Mouse (Mus musculus) kidney, embryonic 15.5 days (tissue): Measurements from ENCODE around the gene Bex6. TPM values are rescaled to one million over a fixed set of nuclear protein-coding genes. Genes with fewer than 3 reads are reported as not detected.

Experiments
- ATAC-seq: fragments of 200-750 bp; cut with Nextera tagmentation; replicated peaks from 2 replicates; pipeline ENCODE4 v1.8.0; 2017; ENCODE audit warnings: moderate TSS enrichment; ENCODE audit not compliant: low FRiP score
- H3K27ac ChIP-seq: fragments of 300-500 bp; sonication (generic); 2 replicates; pipeline ENCODE4 v1.5.1; 2015; ENCODE audit warnings: mild to moderate bottlenecking, inconsistent platforms
- H3K27me3 ChIP-seq: fragments of 300-500 bp; sonication (generic); 2 replicates; pipeline ENCODE4 v1.6.1; 2015; ENCODE audit warnings: inconsistent platforms
- H3K36me3 ChIP-seq: fragments of 300-500 bp; sonication (generic); 2 replicates; pipeline ENCODE4 v1.6.1; 2015; ENCODE audit warnings: inconsistent platforms
- H3K4me1 ChIP-seq: fragments of 300-500 bp; sonication (generic); 2 replicates; pipeline ENCODE4 v1.6.1; 2015; ENCODE audit warnings: inconsistent platforms
- H3K4me2 ChIP-seq: fragments of 300-500 bp; sonication (generic); 2 replicates; pipeline ENCODE4 v1.6.1; 2015; ENCODE audit warnings: moderate library complexity, mild to moderate bottlenecking, inconsistent platforms
- H3K4me3 ChIP-seq: fragments of 300-500 bp; sonication (generic); replicated peaks from 2 replicates; pipeline ENCODE4 v1.5.1; 2015; ENCODE audit warnings: mild to moderate bottlenecking, inconsistent platforms
- H3K9ac ChIP-seq: fragments of 300-500 bp; sonication (generic); 2 replicates; pipeline ENCODE4 v1.6.1; 2015; ENCODE audit warnings: mild to moderate bottlenecking, inconsistent platforms
- H3K9me3 ChIP-seq: fragments of 300-500 bp; sonication (generic); replicated peaks from 2 replicates; pipeline ENCODE4 v1.6.1; 2016; ENCODE audit warnings: inconsistent platforms
- WGBS: fragments of 180-500 bp; shearing (Covaris S2); methylation state at CpG from one replicate; pipeline ENCODE4 v1.1.7; 2015; ENCODE audit warnings: mixed read lengths; 5-methylcytosine and 5-hydroxymethylcytosine counted together
- polyA plus RNA-seq: library from polyadenylated mRNA; unstranded; fragments of >200 nt; fragmentation: Nextera tagmentation; extraction: Ambion mirVana; gene quantifications from 2 replicates; pipeline ENCODE4 v1.2.1, GENCODE M21; 2015

Bex6 gene
- polyA plus RNA-seq, result not detected in 2 replicates

DNA sequence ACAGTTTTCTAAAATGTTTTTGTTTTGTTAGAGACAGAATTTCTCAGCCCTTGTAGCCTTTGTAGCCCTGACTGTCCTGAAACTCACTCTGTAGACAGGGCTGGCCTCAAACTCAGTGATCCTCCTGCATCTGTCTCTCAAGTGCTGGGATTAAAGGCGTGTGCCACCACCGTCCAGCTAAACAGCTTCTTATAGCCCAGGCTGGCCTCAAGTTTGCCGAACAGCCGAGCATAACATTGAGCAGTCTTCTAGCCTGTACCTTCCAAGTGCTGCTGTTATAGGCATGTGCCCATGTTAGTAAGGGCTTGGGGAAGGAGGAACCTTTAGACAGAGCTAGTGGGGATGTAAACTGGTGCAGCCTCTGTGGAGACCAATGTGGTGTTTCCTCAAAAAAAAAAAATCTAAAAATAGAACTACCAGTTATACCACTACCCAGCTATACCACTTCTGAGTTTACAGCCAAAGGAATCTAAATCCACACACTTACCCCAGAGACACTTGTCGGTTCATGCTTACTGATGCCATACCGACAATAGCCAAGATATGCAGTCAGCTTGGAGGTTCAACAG, at the start of gene Bex6:
Bex6 (plus strand) TSS at position 491 of the 569 bp plus-strand sequence.
- Histone ChIP-seq H3K9me3 (peaks cover 2% of the 10 kb centered on the region; the same call in 1 of the 2 replicates), H3K27me3 (no peaks in the 10 kb centered on the region), H3K36me3 (no peaks in the 10 kb centered on the region), H3K27ac (no peak within 1 kb of the TSS), H3K4me3 (no peak within 1 kb of the TSS), H3K4me1 (peaks cover 13% of the 10 kb centered on the region), H3K9ac (no peak within 1 kb of the TSS), H3K4me2 (no peak within 1 kb of the TSS)
- no peak for ATAC-seq
- WGBS, result 91% methylated on average over 6 of the region's 6 CpGs

DNA sequence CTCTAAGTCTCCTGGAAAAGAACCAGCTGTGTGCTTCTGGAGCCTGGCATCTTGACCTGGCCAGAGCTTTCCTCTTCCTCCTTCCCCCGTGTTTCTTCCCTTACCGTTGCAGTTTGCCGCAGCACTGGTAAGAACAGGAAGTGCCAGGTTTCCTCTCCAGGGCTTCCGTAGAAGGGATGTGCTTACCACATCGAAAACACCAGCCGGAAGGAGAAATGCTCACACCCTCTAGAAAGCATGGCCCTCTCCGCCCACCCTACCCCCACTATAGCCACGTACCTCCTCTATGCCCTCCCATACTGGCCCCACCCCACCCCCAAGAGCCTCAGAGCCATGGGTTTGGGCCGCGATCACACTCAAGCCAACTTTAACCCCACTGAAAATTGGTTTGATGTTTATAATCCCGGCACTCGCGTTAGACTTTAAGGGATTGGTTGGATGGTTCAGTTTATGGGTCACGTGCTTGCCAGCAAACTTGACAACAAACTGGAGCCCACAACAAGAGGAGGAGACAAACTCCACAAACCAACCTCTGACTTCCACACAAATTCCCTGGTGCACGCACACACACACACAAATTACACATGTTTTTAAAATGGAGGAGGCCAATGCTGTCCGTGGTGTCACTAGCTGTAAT, 49.3 kb upstream of the Bex6 start:
- Histone ChIP-seq H3K4me1 (no peaks in the 10 kb centered on the region), H3K4me2 (0 out of 2 replicates have a peak overlapping the region, but pooled peaks have one; percentile 20), H3K36me3 (no peaks in the 10 kb centered on the region), H3K4me3 (no peak overlapping the region), H3K9ac (no peak overlapping the region), H3K9me3 (no peaks in the 10 kb centered on the region), H3K27ac (peak overlapping the region; percentile 52), H3K27me3 (no peaks in the 10 kb centered on the region)
- WGBS, result 67% methylated on average over 16 of the region's 16 CpGs
- ATAC-seq, result 0 out of 2 replicates have a peak, but pooled peaks have one; percentile 25

DNA sequence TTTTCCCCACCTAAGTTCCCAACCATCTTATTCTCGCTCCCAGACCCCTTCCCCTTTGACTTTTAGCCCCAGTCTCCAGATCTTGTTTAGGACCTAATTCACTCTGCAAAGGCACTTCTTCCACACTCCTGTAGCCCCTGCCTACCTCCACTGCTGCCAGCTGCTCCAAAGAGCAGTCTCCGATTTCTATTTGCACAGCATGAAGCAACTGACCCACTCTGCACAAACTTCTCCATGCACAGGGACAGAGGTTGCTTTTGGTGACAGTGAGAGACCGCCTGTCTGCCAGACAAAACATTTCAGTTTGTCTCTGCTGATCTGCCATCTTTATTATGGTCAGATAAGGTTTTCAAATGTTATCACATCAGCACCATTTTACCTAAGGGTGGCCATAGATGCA, 46.5 kb upstream of the Bex6 start:
- H3K4me3 ChIP-seq, result no peak overlapping the region
- no peaks in the 10 kb centered on the region for H3K4me1 ChIP-seq
- no peaks in the 10 kb centered on the region for H3K9me3 ChIP-seq
- no peaks in the 10 kb centered on the region for H3K27me3 ChIP-seq
- no peak for ATAC-seq
- WGBS, result 73% methylated on average over 3 of the region's 3 CpGs
- H3K27ac ChIP-seq, result no peak overlapping the region
- H3K36me3 ChIP-seq, result no peaks in the 10 kb centered on the region
- H3K4me2 ChIP-seq, result no peak overlapping the region
- no peak overlapping the region for H3K9ac ChIP-seq

GRCm38 (mm10) chr16:32135842-32136357, 43.7 kb upstream of the Bex6 start:
- Histone ChIP-seq H3K27ac (no peak overlapping the region), H3K9ac (no peak overlapping the region), H3K27me3 (no peaks in the 10 kb centered on the region), H3K4me2 (no peak overlapping the region), H3K4me1 (no peaks in the 10 kb centered on the region), H3K4me3 (no peak overlapping the region), H3K9me3 (no peaks in the 10 kb centered on the region), H3K36me3 (no peaks in the 10 kb centered on the region)
- ATAC-seq, result no peak
- WGBS, result 85% methylated on average over 7 of the region's 7 CpGs

GRCm38 (mm10) chr16:32138954-32139353, 40.7 kb upstream of the Bex6 start:
- Histone ChIP-seq H3K4me2 (no peak overlapping the region), H3K36me3 (peaks cover 13% of the 10 kb centered on the region), H3K27ac (no peak overlapping the region), H3K27me3 (no peaks in the 10 kb centered on the region), H3K9me3 (peaks cover 6% of the 10 kb centered on the region; the same call in 1 of the 2 replicates), H3K4me1 (no peaks in the 10 kb centered on the region), H3K9ac (no peak overlapping the region), H3K4me3 (no peak overlapping the region)
- 68% methylated on average over 1 of the region's 1 CpGs for WGBS
- ATAC-seq, result no peak

DNA sequence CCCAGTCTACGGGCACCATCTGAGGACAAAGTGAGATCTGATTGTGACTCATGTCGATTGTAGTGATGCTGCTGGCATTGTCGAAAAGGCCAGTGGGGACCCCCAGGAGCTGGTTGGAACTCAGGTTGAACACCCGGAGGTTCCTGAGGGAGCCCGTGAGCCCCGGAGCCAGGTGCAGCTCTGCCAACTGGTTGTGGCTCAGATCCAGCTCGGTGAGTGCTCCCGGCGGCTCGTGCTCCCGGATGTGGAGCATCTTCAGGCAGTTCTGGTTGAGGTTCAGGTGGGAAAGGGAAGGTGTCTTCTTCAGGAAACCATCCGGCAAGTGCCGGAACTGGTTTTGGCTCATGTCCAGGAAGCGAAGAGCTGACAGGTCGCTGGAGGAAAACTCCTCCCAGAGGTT, 35.9 kb upstream of the Bex6 start:
- H3K27ac ChIP-seq, result no peak overlapping the region
- no peak overlapping the region for H3K4me2 ChIP-seq
- peaks cover 28% of the 10 kb centered on the region for H3K36me3 ChIP-seq
- 95% methylated on average over 15 of the region's 15 CpGs for WGBS
- ATAC-seq, result no peak
- no peak overlapping the region for H3K4me3 ChIP-seq
- H3K4me1 ChIP-seq, result no peaks in the 10 kb centered on the region
- no peaks in the 10 kb centered on the region for H3K27me3 ChIP-seq
- H3K9me3 ChIP-seq, result peaks cover 6% of the 10 kb centered on the region; the same call in 1 of the 2 replicates
- no peak overlapping the region for H3K9ac ChIP-seq

DNA sequence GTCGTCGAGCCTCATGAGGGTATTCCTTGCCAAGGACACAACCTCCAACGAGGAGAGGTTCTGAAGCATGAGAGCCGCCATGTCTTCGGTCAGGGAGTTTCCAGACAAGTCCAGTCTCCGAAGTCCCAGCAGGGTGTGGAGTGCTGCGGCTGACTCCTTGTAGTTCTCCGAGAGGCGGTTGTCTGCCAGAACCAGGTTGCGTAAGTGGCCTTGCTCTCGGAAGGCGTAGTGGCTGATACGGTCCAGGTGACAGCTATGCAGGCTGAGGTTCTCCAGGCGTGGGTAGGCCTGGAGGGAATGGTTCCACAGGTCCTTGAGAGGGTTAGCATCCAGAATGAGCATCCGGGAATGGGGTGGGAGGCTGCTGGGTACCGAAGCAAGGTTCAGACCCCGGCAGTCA, 35.0 kb upstream of the Bex6 start:
- H3K4me1 ChIP-seq, result no peaks in the 10 kb centered on the region
- H3K4me3 ChIP-seq, result no peak overlapping the region
- 93% methylated on average over 17 of the region's 17 CpGs for WGBS
- no peak overlapping the region for H3K27ac ChIP-seq
- peaks cover 6% of the 10 kb centered on the region; the same call in 1 of the 2 replicates for H3K9me3 ChIP-seq
- H3K36me3 ChIP-seq, result peaks cover 28% of the 10 kb centered on the region
- no peak overlapping the region for H3K9ac ChIP-seq
- no peaks in the 10 kb centered on the region for H3K27me3 ChIP-seq
- no peak for ATAC-seq
- no peak overlapping the region for H3K4me2 ChIP-seq

DNA sequence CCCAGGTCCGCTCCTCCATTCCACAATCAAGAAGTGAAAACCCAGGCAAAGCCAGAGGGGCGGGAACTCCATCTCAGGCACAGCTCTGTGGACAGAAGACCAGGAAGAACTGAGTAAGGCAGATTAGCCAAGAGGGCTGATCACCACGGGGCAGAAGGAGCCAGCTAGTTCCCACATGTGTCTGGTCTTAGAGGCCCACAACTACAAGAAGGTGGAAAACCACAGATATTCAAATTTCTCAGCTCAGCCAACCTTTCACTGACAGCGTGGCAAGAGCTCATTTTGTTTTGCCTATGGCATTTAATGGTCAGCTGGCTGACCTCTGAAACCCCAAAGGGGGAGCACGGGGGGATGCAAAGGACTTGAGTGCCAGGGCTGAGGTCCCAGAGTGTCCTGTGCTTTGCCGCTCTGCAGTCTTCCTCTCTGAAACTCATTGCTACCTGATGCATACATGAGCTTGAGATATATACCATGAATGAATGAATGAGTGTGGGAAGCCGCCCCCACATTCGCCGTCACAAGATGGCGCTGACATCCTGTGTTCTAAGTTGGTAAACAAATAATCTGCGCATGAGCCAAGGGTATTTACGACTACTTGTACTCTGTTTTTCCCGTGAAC, 31.9 kb upstream of the Bex6 start:
- peak overlapping the region; percentile 37 for H3K4me2 ChIP-seq
- no peak for ATAC-seq
- H3K9ac ChIP-seq, result no peak overlapping the region
- 55% methylated on average over 12 of the region's 13 CpGs for WGBS
- H3K4me1 ChIP-seq, result no peaks in the 10 kb centered on the region
- no peaks in the 10 kb centered on the region for H3K27me3 ChIP-seq
- H3K36me3 ChIP-seq, result peaks cover 27% of the 10 kb centered on the region
- H3K9me3 ChIP-seq, result peaks cover 6% of the 10 kb centered on the region; the same call in 1 of the 2 replicates
- no peak overlapping the region for H3K4me3 ChIP-seq
- no peak overlapping the region for H3K27ac ChIP-seq

GRCm38 (mm10) chr16:32153976-32154375, 25.6 kb upstream of the Bex6 start:
- no peaks in the 10 kb centered on the region for H3K36me3 ChIP-seq
- H3K4me1 ChIP-seq, result peaks cover 11% of the 10 kb centered on the region; the same call in 1 of the 2 replicates
- H3K27me3 ChIP-seq, result no peaks in the 10 kb centered on the region
- H3K27ac ChIP-seq, result no peak overlapping the region; the same call in 1 of the 2 replicates
- H3K9me3 ChIP-seq, result no peaks in the 10 kb centered on the region
- 89% methylated on average over 1 of the region's 1 CpGs for WGBS
- H3K4me3 ChIP-seq, result no peak overlapping the region
- no peak overlapping the region for H3K4me2 ChIP-seq
- no peak overlapping the region for H3K9ac ChIP-seq
- no peak for ATAC-seq

GRCm38 (mm10) chr16:32154437-32154836, 25.2 kb upstream of the Bex6 start:
- H3K9me3 ChIP-seq, result no peaks in the 10 kb centered on the region
- no peak overlapping the region for H3K9ac ChIP-seq
- peak overlapping the region; percentile 22; the same call in 1 of the 2 replicates for H3K4me2 ChIP-seq
- 27% methylated on average over 13 of the region's 13 CpGs for WGBS
- no peaks in the 10 kb centered on the region for H3K27me3 ChIP-seq
- H3K27ac ChIP-seq, result no peak overlapping the region; the same call in 1 of the 2 replicates
- peaks cover 11% of the 10 kb centered on the region; the same call in 1 of the 2 replicates for H3K4me1 ChIP-seq
- no peaks in the 10 kb centered on the region for H3K36me3 ChIP-seq
- no peak for ATAC-seq
- H3K4me3 ChIP-seq, result no peak overlapping the region

- H3K9me3 ChIP-seq, result no peaks in the 10 kb centered on the region
- H3K27me3 ChIP-seq, result no peaks in the 10 kb centered on the region
- WGBS, result 48% methylated on average over 3 of the region's 3 CpGs
- H3K4me2 ChIP-seq, result no peak overlapping the region
- no peak overlapping the region for H3K9ac ChIP-seq
- H3K27ac ChIP-seq, result no peak overlapping the region
- no peaks in the 10 kb centered on the region for H3K36me3 ChIP-seq
- ATAC-seq, result no peak
- peaks cover 11% of the 10 kb centered on the region; the same call in 1 of the 2 replicates for H3K4me1 ChIP-seq
- H3K4me3 ChIP-seq, result no peak overlapping the region
These were observed 22.9 kb upstream of the Bex6 start for GRCm38 (mm10) chr16:32156719-32157118.

- WGBS, result 87% methylated on average over 2 of the region's 2 CpGs
- no peak overlapping the region for H3K9ac ChIP-seq
- no peaks in the 10 kb centered on the region for H3K9me3 ChIP-seq
- H3K27ac ChIP-seq, result no peak overlapping the region
- H3K4me1 ChIP-seq, result peaks cover 11% of the 10 kb centered on the region; the same call in 1 of the 2 replicates
- no peak overlapping the region for H3K4me2 ChIP-seq
- no peaks in the 10 kb centered on the region for H3K36me3 ChIP-seq
- no peak overlapping the region for H3K4me3 ChIP-seq
- no peak for ATAC-seq
- no peaks in the 10 kb centered on the region for H3K27me3 ChIP-seq
These were observed 22.3 kb upstream of the Bex6 start for GRCm38 (mm10) chr16:32157369-32157768.
